Mouse (Mus musculus) adrenal gland, postnatal 10 days (tissue): ENCODE measurements around the gene Arhgap8. TPM values are rescaled to one million over a fixed set of nuclear protein-coding genes. Genes with fewer than 3 reads are reported as not detected.

Source experiments
- DNase-seq: peaks from one replicate; pipeline ENCODE4 v3.0.0; 2021; ENCODE audit warnings: mixed read lengths
- total RNA-seq, 2 experiments: library from RNA; stranded (reverse); gene quantifications; 2 replicates each; pipeline ENCODE4 v1.2.3; 2021

Gene Arhgap8
- total RNA-seq, 2 experiments from 2014 or later: 1.1 to 1.2 TPM

- DNase-seq: peak; percentile 32
Measured at GRCm38 (mm10) chr15:84800132-84800531, 80.3 kb downstream of the Arhgap8 start.

GRCm38 (mm10) chr15:84803685-84804084 lies 83.8 kb downstream of the Arhgap8 start:
- peak; percentile 83 for DNase-seq

- no peak for DNase-seq
Measured at GRCm38 (mm10) chr15:84809275-84809952, 89.6 kb downstream of the Arhgap8 start.

GRCm38 (mm10) chr15:84811126-84811525 lies 91.3 kb downstream of the Arhgap8 start:
- DNase-seq: peak; percentile 41

- DNase-seq: no peak
Measured at GRCm38 (mm10) chr15:84812831-84813357, 93.0 kb downstream of the Arhgap8 start.

GRCm38 (mm10) chr15:84815171-84815570 lies 95.3 kb downstream of the Arhgap8 start:
- no peak for DNase-seq

GRCm38 (mm10) chr15:84817589-84817988 lies 97.7 kb downstream of the Arhgap8 start:
- no peak for DNase-seq

- no peak for DNase-seq
Measured at GRCm38 (mm10) chr15:84818284-84818683, 98.4 kb downstream of the Arhgap8 start.

GRCm38 (mm10) chr15:84820811-84821210 lies 101.0 kb downstream of the Arhgap8 start:
- no peak for DNase-seq

Other genes with a start within 250 kb of the Arhgap8 start
- 1 to 10 TPM; 6.6 to 9.5 TPM for gene Rtl6, start 162.2 kb upstream of the Arhgap8 start, total RNA-seq
- 10 to 100 TPM; 11.4 to 12.1 TPM for gene Prr5, start 50.4 kb upstream of the Arhgap8 start, total RNA-seq
- gene Phf21b, start 136.0 kb downstream of the Arhgap8 start, total RNA-seq: 1 to 10 TPM; 1.3 to 2.5 TPM
- under 1 TPM; 0.15 to 0.45 TPM for gene Gm29666, start 200.0 kb downstream of the Arhgap8 start, total RNA-seq
- gene Nup50, start 203.4 kb downstream of the Arhgap8 start, total RNA-seq: 10 to 100 TPM; 27.4 to 32.4 TPM